Mouse (Mus musculus) CH12.LX (cell line): ENCODE measurements around the gene Dcx. TPM values are rescaled to one million over a fixed set of nuclear protein-coding genes. Genes with fewer than 3 reads are reported as not detected.

Source experiments
- DNase-seq: peaks from one replicate; pipeline ENCODE4 v3.0.0-alpha.2; 2013; ENCODE audit errors: extremely low read depth
- H3K27ac ChIP-seq: 2 replicates; pipeline ENCODE4 v1.5.1; 2012; ENCODE audit warnings: low read depth, mild to moderate bottlenecking, control low read depth, moderate library complexity; ENCODE audit not compliant: insufficient read depth
- H3K27me3 ChIP-seq: replicated peaks from 2 replicates; pipeline ENCODE3; 2012; ENCODE audit warnings: inconsistent platforms
- H3K36me3 ChIP-seq, 2 experiments: replicated peaks in 1 of 2; 2 replicates each; pipeline versions ENCODE3 to v1.6.1; 2012; ENCODE audit warnings: inconsistent platforms in 1 of 2, low read length in 1 of 2, mild to moderate bottlenecking in 1 of 2, mixed read lengths in 1 of 2, moderate library complexity in 1 of 2; ENCODE audit not compliant: control insufficient read depth in 1 of 2, insufficient read depth in 1 of 2
- H3K4me1 ChIP-seq, 2 experiments: 2 replicates each; pipeline ENCODE4 v1.6.1; 2012; ENCODE audit warnings: inconsistent platforms in 1 of 2, moderate library complexity in 1 of 2; ENCODE audit not compliant: insufficient read depth in 2 of 2, control insufficient read depth in 1 of 2
- H3K4me2 ChIP-seq: 2 replicates; pipeline ENCODE4 v1.6.1; 2012; ENCODE audit warnings: low read depth, mild to moderate bottlenecking, control low read depth; ENCODE audit not compliant: poor library complexity, insufficient read depth, severe bottlenecking
- H3K4me3 ChIP-seq, 3 experiments: fragments of 150-350 bp in 1 of 3; sonication (generic) in 1 of 3; replicated peaks in 1 of 3; 2 replicates each; pipeline versions ENCODE3 to v1.5.1; 2011 to 2012; ENCODE audit warnings: low read depth in 2 of 3, low read length in 2 of 3, mild to moderate bottlenecking in 2 of 3, moderate library complexity in 2 of 3, control low read depth in 1 of 3, improper control_type of control experiment in 1 of 3, inconsistent platforms in 1 of 3, mixed read lengths in 1 of 3; ENCODE audit not compliant: poor library complexity in 1 of 3
- H3K79me2 ChIP-seq: replicated peaks from 2 replicates; pipeline ENCODE4 v1.6.1; 2012; ENCODE audit warnings: mild to moderate bottlenecking, moderate library complexity; ENCODE audit not compliant: control insufficient read depth, poor library complexity, insufficient read depth, severe bottlenecking; ENCODE audit errors: extremely low read depth
- H3K9ac ChIP-seq: 2 replicates; pipeline ENCODE4 v1.6.1; 2012; ENCODE audit warnings: low read depth, mild to moderate bottlenecking, control low read depth, moderate library complexity; ENCODE audit not compliant: insufficient read depth
- H3K9me3 ChIP-seq: replicated peaks from 2 replicates; pipeline ENCODE3; 2012; ENCODE audit warnings: low read length, inconsistent platforms, mixed read lengths
- CTCF ChIP-seq, 2 experiments: IDR thresholded peaks in 1 of 2; conservative IDR thresholded peaks in 1 of 2; 2 replicates each; pipeline ENCODE4 v1.5.1; 2011 to 2012; ENCODE audit warnings: low read depth in 2 of 2, low read length in 2 of 2, improper control_type of control experiment in 1 of 2, inconsistent platforms in 1 of 2, mild to moderate bottlenecking in 1 of 2, moderate library complexity in 1 of 2
- E2F4 ChIP-seq: IDR thresholded peaks from 2 replicates; pipeline ENCODE4 v1.6.1; 2011; ENCODE audit warnings: low read depth, low read length, improper control_type of control experiment; ENCODE audit not compliant: insufficient replicate concordance
- ELF1 ChIP-seq: IDR thresholded peaks from 2 replicates; pipeline ENCODE4 v1.6.1; 2014; ENCODE audit warnings: low read depth, mild to moderate bottlenecking, inconsistent platforms, low read length, improper control_type of control experiment
- IRF4 ChIP-seq: IDR thresholded peaks from 2 replicates; pipeline ENCODE4 v1.6.1; 2014; ENCODE audit warnings: low read depth, mild to moderate bottlenecking, inconsistent platforms, low read length, improper control_type of control experiment
- JUN ChIP-seq: IDR thresholded peaks from 2 replicates; pipeline ENCODE4 v1.6.1; 2011; ENCODE audit warnings: low read depth, mild to moderate bottlenecking, low read length, improper control_type of control experiment, moderate library complexity; ENCODE audit not compliant: insufficient read depth
- KAT2A ChIP-seq: IDR thresholded peaks from 2 replicates; pipeline ENCODE4 v1.6.1; 2012; ENCODE audit warnings: low read length, improper control_type of control experiment, inconsistent platforms; ENCODE audit not compliant: insufficient replicate concordance
- MAFK ChIP-seq: IDR thresholded peaks from 2 replicates; pipeline ENCODE4 v1.6.1; 2011; ENCODE audit warnings: low read length, improper control_type of control experiment; ENCODE audit not compliant: insufficient replicate concordance
- MAX ChIP-seq: IDR thresholded peaks from 2 replicates; pipeline ENCODE4 v1.6.1; 2011; ENCODE audit warnings: low read length, improper control_type of control experiment
- MAZ ChIP-seq: IDR thresholded peaks from 2 replicates; pipeline ENCODE4 v1.6.1; 2012; ENCODE audit warnings: low read depth, mild to moderate bottlenecking, inconsistent platforms, low read length, improper control_type of control experiment, moderate library complexity
- MXI1 ChIP-seq: IDR thresholded peaks from 2 replicates; pipeline ENCODE4 v1.6.1; 2011; ENCODE audit warnings: mild to moderate bottlenecking, low read depth, low read length, improper control_type of control experiment
- POLR2AphosphoS2 ChIP-seq: IDR thresholded peaks from 2 replicates; pipeline ENCODE4 v1.6.1; 2011; ENCODE audit warnings: low read depth, low read length, improper control_type of control experiment
- RCOR1 ChIP-seq: conservative IDR thresholded peaks from 2 replicates; pipeline ENCODE4 v1.6.1; 2012; ENCODE audit warnings: low read depth, mild to moderate bottlenecking, inconsistent platforms, low read length, improper control_type of control experiment
- SIN3A ChIP-seq: IDR thresholded peaks from 2 replicates; pipeline ENCODE4 v1.6.1; 2012; ENCODE audit warnings: low read length, improper control_type of control experiment, inconsistent platforms
- SMC3 ChIP-seq: IDR thresholded peaks from 2 replicates; pipeline ENCODE4 v1.6.1; 2011; ENCODE audit warnings: low read depth, low read length, improper control_type of control experiment
- TBP ChIP-seq: conservative IDR thresholded peaks from 2 replicates; pipeline ENCODE4 v1.6.1; 2011; ENCODE audit warnings: low read depth, low read length, improper control_type of control experiment
- TCF12 ChIP-seq: IDR thresholded peaks from 2 replicates; pipeline ENCODE4 v1.6.1; 2014; ENCODE audit warnings: low read depth, mild to moderate bottlenecking, inconsistent platforms, low read length, improper control_type of control experiment
- UBTF ChIP-seq: IDR thresholded peaks from 2 replicates; pipeline ENCODE4 v1.6.1; 2012; ENCODE audit warnings: low read depth, mild to moderate bottlenecking, inconsistent platforms, low read length, improper control_type of control experiment, moderate library complexity
- USF2 ChIP-seq: conservative IDR thresholded peaks from 2 replicates; pipeline ENCODE4 v1.6.1; 2011; ENCODE audit warnings: low read depth, low read length, improper control_type of control experiment
- ZC3H11A ChIP-seq: IDR thresholded peaks from 2 replicates; pipeline ENCODE4 v1.6.1; 2012; ENCODE audit warnings: low read depth, mild to moderate bottlenecking, inconsistent platforms, low read length, improper control_type of control experiment
- ZKSCAN1 ChIP-seq: IDR thresholded peaks from 2 replicates; pipeline ENCODE4 v1.6.1; 2012; ENCODE audit warnings: low read depth, inconsistent platforms, low read length, improper control_type of control experiment, borderline replicate concordance
- ZMIZ1 ChIP-seq: IDR thresholded peaks from 2 replicates; pipeline ENCODE4 v1.6.1; 2012; ENCODE audit warnings: low read depth, mild to moderate bottlenecking, inconsistent platforms, low read length, improper control_type of control experiment
- ZNF384 ChIP-seq: IDR thresholded peaks from 2 replicates; pipeline ENCODE4 v1.6.1; 2012; ENCODE audit warnings: low read depth, low read length, improper control_type of control experiment, inconsistent platforms
- dilution Hi-C: fragments of 300-500 bp; cut with MboI; formaldehyde crosslinking; loops from 2 replicates; pipeline ENCODE4 v1.14.3; 2020; ENCODE audit warnings: low sequenced_read_pairs; ENCODE audit not compliant: extremely low pct_unique_long_range_greater_than_20kb, extremely low pct_ligation_motif_present
- in situ Hi-C: fragments of 300-500 bp; cut with MboI; formaldehyde crosslinking; loops from 3 replicates; pipeline ENCODE4 v1.14.3; 2019; ENCODE audit warnings: low sequenced_read_pairs, low pct_ligation_motif_present, low pct_unique_long_range_greater_than_20kb, mixed read lengths
- polyA plus RNA-seq: library from polyadenylated mRNA; unstranded; fragments of >175 nt; gene quantifications from 2 replicates; pipeline ENCODE4 v1.2.1, GENCODE M21; 2012; ENCODE audit warnings: low read depth; ENCODE audit not compliant: insufficient read length
- total RNA-seq, 2 experiments: library from RNA; depleted of rRNA; stranded (reverse); fragments of 300-350 nt in 1 of 2; fragments of >200 nt in 1 of 2; gene quantifications; 2 replicates each; pipeline ENCODE4 v1.2.3; 2012 to 2014

The Dcx gene
- total and polyA plus RNA-seq, 3 experiments: not detected

DNA sequence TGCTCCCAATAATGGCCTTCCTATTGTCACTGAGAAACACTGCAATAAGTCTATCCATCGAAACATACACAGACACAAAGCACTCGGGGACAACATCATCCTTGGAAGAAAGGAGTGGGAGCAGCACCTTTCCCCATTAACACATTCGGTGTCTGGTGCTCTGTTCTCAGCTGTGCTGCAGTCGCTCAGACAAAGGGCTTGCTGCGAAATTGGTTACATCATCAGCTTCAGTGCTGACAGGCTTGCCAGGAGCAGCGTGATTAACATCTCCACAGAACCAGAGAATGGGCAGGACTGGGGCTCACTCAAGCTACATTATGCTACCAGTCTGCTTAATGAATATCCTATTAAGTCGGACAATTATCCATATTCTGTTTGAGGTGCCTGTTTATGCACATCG is 30.8 kb downstream of the Dcx start:
- Histone ChIP-seq H3K36me3 (no peaks in the 10 kb centered on the region), H3K27ac (no peak overlapping the region), H3K4me1 (no peaks in the 10 kb centered on the region), H3K9ac (no peak overlapping the region), H3K4me3 (no peak overlapping the region), H3K9me3 (no peaks in the 10 kb centered on the region), H3K79me2 (no peaks in the 10 kb centered on the region), H3K4me2 (no peak overlapping the region), H3K27me3 (no peaks in the 10 kb centered on the region)
- dilution Hi-C loops: no loop called here
- in situ Hi-C loops: no loop called here
- no peak for TF ChIP-seq ZKSCAN1
- no peak for TF ChIP-seq SIN3A
- no peak for TF ChIP-seq UBTF
- TF ChIP-seq JUN: no peak
- TF ChIP-seq E2F4: no peak
- TF ChIP-seq MAX: no peak
- no peak for TF ChIP-seq USF2
- TF ChIP-seq POLR2AphosphoS2: no peak
- TF ChIP-seq ZMIZ1: no peak
- no peak for TF ChIP-seq RCOR1
- TF ChIP-seq TBP: no peak
- no peak for TF ChIP-seq MXI1
- no peak for DNase-seq

GRCm38 (mm10) chrX:143897363-143898285 is 35.5 kb downstream of the Dcx start:
- TF ChIP-seq ZMIZ1 (no peak), KAT2A (no peak), TCF12 (no peak), ZC3H11A (no peak), IRF4 (no peak), ZNF384 (no peak), MAFK (no peak), CTCF (conservative IDR thresholded peaks at IDR 0.05 in 1 of 2, IDR thresholded peaks at IDR 0.05 in 1 of 2; ENCODE audit: low read depth in 2 of 2, low read length in 2 of 2) (no peak), JUN (no peak), TBP (no peak), SMC3 (no peak), MAX (no peak), MAZ (no peak), SIN3A (no peak), ELF1 (no peak)
- TF ChIP-seq, all 38 proteins: peak for 0
- no peak overlapping the region for H3K4me2 ChIP-seq
- H3K4me3 ChIP-seq: no peak overlapping the region
- no peak overlapping the region for H3K27ac ChIP-seq
- no peak overlapping the region for H3K9ac ChIP-seq
- no peak for DNase-seq
- no peaks in the 10 kb centered on the region for H3K27me3 ChIP-seq
- no peaks in the 10 kb centered on the region for H3K36me3 ChIP-seq
- no peaks in the 10 kb centered on the region for H3K79me2 ChIP-seq
- dilution Hi-C loops: no loop called here
- in situ Hi-C loops: no loop called here
- H3K4me1 ChIP-seq: no peaks in the 10 kb centered on the region
- no peaks in the 10 kb centered on the region for H3K9me3 ChIP-seq
